Mouse (Mus musculus) gastrocnemius, postnatal 4 days (tissue): ENCODE data around the gene Clic6. TPM values are rescaled to one million over a fixed set of nuclear protein-coding genes. Genes with fewer than 3 reads are reported as not detected.
A peak's percentile ranks its signal among the peaks of the same experiment; 100 is the strongest.

ENCODE experiments used
- DNase-seq, 2 experiments: peaks; one replicate each; pipeline ENCODE4 v3.0.0; 2021 to 2022; ENCODE audit warnings: low spot score in 2 of 2, mixed read lengths in 2 of 2
- total RNA-seq, 2 experiments: library from RNA; stranded (reverse); gene quantifications; 2 replicates each; pipeline ENCODE4 v1.2.3; 2021

The Clic6 gene
- total RNA-seq, 2 experiments from 2014 or later = 0.20 to 0.23 TPM

DNA sequence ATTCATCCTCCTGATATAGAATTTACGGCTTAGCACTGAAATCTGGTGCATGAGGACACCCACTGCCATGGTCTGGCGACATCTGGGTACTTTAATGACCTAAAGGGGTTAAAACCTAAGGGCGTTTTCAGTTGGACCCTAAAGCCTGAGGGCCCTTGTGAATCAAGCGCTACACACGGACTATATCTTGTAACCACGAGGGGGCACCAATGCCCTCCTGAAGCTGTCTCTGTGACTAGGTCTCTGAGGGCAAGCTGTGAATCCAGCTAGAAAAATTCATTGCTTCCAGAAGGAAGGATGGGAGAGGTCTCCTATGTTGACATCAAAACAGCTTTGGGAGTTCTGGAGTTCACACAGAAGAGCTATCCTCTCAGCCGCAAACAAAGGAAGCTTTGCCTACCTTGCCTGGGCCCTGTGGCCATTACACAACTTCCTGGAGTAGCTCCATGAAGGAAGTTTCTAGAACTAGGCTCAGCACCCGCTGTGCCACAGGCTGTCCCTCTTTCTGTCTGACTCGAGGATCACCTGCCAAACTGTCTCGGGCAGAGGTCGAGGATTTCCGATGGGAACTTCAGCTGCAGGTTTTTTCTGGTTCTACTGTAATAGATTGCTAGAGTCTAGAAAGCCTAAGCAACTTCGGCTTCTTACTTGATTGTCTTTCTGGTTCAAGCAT is 34.4 kb downstream of the Clic6 start:
- no peak for DNase-seq

DNA sequence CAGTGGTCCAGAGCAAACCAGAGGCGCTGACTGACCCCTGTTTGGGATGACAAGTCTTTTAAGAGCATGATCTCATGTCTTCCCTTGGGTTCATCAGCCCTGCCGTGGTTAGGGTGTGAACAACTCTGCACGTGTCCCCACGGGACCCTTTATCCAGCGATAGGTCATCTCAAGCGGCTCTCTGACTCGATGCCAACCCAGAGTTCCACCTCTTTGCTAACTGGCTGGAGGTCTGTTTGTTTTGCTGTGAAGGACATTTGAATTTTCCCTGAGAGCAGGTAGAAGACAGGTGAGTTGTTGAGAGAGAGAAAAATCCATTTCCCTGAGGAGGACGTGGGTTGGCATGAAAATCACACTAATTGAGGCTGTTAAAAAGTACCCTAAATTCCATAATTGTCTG is 37.8 kb downstream of the Clic6 start:
- DNase-seq = no peak

DNA sequence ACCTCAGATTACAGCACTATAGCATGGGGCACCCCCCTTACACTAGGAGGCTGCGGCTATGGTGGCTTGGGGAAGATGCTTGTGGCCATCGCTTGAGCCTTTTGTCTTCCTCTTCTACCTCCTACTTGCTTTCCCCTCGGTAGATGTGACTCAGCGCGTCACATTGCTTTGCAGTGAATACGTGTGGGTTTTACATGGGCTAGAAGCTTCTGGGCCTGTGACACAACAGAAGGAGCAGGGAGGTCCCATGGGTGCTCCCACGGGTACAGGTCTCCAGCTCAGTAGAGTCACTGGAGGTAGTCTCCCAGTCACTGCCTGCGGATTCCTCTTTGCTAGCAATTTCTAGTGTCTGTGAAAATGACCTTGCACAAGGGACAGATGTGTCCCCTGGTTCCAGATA is 39.1 kb downstream of the Clic6 start:
- DNase-seq = no peak

DNA sequence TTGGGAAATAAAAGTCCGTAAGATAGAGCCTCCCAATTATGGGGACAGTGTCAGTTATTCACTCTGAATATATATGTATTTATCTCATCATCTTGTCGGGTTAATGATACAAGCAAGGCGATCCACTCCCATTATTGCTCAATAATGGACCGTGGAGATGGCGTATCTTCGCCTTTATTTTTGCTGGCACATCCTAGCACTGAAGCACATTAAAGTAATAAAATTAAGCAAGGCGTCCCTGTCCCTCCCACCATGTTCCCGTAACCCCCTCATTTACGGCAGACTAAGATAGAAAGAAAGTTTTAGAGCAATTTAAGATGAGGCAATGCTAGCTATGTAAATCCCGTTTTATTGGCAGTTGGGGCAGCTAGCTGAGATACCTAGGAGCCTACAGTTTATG is 40.4 kb downstream of the Clic6 start:
- DNase-seq = no peak

DNA sequence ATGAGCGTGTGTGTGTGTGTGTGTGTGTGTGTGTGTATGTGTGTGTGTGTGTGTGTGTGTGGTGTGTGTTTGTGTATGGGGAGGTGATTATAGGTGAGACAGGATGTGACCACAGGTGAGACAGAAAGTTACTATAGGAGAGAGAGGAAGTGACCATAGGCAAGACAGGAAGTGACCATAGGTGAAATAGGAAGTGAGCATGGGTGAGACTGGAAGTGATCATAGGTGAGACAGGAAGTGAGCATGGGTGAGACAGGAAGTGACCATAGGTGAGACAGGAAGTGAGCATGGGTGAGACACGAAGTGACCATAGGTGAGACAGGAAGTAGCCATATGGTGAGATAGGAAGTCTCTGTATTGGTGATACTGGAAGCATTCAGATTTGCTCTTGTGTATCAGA is 49.7 kb downstream of the Clic6 start:
- DNase-seq = no peak

DNA sequence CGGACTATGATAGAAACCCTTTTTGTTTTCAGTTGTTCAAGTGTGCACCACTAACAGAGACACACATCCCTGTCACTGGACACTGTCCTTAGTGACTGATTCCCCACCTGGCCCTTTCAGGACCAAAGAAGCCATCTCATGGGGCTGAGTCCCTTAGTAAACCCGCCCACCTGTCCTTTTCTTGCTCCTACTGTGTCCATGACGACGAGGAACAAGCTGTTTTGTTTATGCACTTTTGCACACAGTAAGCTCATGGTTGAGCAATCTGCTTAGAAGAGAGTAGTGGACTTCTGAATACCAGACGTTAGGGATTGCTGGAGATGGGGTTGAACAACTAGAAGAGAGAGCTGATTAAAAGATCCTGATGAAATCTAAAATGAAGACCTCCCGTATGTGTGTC is 52.8 kb downstream of the Clic6 start:
- no peak for DNase-seq

DNA sequence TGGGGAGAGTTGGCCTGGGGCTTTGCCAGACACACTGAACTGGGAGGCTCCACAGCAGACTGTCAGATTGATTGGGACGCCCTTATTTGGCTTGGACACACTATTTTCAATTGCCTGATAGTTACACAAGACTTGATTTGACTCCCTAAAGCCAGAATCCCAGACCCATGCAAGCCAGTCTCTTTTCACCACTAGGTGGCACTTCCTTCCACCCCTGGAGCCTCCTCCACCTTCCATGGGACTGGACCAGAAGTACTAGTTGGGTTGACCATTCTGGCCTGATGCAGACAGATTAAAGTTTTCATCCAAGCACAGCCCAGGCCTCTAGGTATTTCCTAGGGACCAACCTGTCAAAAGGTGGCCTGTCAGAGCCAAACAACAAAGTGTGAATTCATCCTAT is 58.7 kb downstream of the Clic6 start:
- no peak for DNase-seq

DNA sequence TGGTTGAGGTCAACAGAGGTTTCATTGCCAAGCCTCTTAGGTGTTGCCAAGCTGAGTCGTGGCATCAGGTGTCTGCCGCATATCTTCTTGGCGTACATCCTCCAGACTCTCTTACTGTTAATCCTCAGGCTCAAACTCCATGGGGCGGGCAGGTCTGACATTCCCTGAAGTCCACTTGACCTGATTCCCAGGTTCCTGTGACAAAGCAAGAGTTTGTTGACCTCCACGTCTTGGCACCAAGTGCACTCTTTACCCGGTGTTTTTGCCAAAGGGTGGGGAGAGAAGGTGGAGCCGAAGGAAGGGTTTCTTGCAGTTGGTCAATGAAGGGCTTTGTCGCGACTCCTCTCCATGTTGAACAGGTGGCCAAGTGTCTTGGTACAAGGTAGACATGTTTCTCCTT is 63.1 kb downstream of the Clic6 start:
- DNase-seq = no peak

DNA sequence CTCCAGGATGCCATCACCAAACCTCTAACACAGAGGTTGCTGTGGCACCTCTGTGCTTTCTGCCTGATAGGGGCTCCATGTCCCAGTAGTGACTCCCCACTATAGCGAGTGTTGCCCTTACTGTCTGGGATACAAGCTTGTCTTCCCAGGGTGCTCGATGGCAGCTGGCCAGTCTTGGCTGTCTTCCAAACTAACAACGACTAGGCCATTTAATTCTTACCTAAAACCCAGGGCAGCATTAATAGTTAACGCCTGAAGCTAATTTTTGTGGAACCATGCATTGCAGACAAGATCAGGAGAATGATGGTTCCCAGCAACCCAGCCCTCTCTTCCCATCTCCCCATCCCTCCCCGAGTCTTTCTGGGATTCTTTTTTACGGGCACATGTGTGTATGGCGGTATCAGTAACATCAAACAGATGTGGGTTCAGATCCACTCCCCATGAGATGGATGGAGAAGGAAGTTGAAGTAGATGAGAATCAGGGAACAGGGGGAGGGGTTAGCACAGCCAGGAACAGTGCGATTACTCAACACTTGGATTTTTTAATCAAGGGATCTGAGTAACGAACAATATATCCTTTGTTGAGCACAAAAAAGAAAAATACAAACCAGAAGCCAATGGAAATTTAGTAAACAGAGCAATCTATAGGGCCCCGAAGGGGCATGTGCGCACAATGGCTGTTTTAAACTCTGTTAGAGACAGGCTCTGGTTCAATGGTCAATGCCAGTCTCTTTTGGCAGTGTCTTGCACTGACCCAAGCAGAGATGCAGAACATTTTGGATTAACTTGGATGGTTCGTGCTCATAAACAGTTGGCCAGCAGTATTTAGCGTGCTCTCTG is 66.0 kb downstream of the Clic6 start:
- DNase-seq = no peak

DNA sequence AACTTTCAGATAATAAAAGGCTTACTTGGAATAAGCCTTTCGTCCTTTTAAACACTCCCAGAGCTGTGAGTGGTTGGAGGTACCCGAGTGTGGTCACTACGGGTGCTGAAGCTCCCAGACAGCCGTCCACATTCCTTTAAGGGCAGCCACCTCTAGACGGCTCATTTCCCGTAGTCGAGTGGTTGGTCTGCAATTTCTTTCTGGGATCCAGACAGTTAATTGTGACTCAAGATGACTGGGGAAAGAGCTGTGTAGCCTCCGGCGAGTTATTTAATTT is 66.5 kb downstream of the Clic6 start:
- no peak for DNase-seq

DNA sequence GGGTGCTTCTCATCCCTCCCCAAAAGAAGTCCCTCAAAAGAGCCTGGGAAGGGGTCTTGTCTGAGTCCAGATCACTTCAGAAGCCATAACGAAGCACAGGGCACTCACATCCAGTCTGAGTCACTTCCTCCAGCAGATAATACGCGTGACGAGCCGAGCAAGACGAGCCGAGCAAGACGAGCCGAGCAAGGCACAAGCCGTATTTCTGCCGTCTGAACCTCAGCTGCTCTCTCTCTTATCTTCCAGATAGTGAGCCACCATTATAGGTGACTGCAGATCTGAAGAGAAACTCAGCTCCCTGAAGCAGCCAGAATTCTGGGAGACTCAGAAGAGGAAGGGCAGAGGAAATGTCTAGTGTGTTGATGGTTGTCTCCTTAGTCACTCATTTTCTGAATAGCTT is 67.3 kb downstream of the Clic6 start:
- no peak for DNase-seq

DNA sequence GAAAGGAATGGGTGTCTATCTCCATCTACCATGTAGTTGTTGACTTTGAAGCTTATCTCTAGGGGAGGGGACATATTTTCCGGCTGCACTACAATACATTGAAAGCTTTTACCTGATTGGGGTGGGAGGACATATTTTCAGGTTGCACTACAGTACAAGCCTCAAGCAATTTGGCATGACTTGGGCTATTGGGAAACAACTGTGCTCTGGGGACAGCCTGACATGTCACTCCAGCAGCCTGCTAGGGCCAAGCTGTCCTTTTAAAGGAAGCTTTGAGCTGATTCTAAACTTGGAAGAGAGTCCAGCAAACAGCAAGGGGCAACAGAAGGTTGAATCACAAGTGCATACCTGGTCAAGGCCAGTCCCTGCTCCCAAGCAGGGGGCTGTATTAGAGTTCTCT is 69.5 kb downstream of the Clic6 start:
- DNase-seq = no peak

DNA sequence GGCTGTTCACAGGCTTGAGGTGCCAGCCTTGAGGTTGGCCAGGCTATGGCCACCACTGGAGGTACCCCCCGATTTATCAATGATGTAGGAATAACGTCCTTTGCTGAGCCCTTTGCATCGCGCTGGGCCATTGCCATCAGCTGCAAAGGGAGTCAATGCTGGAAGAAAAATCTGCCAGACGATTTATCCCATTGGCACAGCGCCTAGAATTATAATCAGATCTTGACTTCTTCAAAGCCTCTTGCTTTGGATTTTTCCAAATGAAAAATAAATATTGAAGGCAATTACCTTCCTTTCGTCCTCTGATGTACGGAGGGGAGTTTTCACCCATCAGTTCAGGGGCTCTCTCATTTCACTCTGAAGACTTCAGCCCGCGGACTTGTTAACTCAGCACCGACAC is 79.8 kb downstream of the Clic6 start:
- no peak for DNase-seq

DNA sequence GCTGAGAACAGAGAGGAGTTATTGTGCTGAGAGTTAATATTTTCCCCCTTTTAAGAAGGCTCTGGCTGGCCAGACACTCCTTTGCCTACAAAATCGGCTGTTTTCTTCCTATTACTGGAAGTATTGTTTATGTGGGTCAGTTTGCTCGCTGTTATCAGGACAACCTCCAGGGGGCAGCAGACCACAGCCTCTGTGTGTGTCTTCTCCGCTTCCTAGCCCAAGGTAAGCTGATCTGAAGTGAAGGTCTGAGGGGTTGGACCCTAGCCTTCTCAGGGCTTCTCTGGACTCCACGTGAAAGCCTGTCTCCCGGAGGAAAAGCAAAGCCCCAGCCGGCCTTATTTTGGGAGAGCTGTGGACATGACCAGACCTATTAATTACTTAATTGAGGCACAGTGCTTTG is 80.2 kb downstream of the Clic6 start:
- peak; percentile 73 to 82 for DNase-seq

DNA sequence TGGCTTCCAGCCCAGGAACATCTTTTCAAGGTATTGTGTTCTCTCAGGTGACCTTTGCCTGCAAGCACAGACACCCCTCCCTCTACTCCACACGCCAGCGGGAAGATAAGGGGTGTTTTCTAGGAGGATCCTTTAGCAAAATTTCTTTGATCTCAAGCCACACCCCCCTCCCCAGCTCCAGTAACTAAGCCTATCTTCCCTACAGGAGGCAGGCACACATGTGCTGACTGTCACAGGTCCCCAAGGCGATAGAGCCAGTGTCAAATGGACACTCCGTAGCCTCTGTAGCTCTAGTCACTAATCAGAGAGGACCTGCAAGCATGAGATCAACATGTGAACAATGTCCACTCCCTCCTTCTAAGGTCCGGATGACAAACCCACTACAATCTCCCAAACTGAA is 80.6 kb downstream of the Clic6 start:
- no peak for DNase-seq

DNA sequence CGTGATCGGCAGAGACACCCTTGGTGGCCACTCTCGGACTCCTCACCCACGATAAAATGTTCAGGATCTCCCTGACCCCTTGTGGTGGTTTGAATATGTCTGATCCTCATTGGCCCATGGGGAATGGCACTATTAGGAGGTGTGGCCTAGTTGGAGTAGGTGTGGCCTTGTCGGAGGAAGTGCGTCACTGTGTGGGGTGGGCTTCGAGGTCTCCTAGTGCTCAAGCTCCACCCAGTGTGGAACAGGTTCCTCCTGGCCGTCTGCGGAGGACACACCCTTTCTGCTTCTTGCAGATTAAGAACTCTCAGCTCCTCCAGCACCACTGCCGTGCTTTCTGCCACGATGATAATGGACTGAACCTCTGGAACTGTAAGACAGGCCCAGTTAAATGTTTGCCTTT is 85.7 kb downstream of the Clic6 start:
- no peak for DNase-seq

DNA sequence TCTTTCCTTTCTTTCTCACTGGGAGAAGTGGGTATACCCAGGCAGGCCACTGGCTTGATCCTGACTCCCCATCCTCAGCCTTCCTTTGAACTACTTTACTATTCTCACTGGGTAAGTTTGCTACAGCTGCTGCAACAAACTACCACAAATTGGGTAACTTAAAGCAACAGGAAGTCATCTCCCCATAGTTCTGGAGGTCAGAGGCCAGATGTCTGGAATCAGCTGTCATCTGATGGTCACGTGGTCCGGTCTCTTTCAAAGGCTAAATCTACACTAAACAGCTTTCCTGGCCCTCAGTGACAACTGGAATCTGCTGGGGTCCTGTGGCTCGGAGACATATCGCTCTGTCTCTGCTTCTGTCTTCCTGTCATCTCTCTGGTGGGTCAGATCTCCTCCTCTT is 87.7 kb downstream of the Clic6 start:
- DNase-seq = no peak

DNA sequence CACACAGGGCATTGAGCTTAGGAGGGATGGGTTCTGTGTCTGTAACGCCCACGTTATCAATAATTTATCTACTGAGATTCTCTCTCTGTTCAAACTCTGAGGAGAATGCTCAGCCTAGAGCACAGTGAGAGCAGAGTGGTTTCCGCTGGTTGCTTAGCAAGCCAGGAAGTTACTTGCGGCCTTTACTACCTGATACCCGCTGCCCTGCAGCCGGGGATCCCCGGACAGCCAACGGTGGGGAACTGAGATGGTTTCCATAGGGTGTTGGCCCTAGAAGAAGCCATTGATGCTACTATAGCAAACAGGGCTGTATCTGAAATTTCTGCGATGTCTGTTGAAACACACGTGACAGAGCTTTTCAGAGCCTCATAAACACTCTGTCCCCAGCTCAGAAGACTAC is 90.3 kb downstream of the Clic6 start:
- no peak for DNase-seq

DNA sequence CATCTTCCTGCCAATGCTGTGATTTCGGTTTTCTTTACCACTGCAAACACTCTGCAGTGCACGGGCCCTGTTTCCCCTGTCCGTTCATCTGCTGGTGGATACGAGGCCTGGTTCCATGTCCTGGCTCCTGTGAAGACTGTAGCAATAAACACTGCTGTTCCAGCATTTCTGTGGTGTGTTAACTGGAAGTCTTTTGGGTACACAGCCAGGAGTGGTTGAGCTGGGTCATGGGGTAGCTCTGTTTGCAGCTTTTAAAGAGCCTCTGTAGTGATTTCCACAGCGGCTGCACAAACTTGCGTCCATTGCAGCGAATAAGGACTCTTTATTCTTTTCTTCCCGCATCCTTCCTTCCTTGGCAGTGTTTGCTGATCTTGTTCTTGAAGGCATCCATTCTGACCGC is 91.8 kb downstream of the Clic6 start:
- DNase-seq = no peak

DNA sequence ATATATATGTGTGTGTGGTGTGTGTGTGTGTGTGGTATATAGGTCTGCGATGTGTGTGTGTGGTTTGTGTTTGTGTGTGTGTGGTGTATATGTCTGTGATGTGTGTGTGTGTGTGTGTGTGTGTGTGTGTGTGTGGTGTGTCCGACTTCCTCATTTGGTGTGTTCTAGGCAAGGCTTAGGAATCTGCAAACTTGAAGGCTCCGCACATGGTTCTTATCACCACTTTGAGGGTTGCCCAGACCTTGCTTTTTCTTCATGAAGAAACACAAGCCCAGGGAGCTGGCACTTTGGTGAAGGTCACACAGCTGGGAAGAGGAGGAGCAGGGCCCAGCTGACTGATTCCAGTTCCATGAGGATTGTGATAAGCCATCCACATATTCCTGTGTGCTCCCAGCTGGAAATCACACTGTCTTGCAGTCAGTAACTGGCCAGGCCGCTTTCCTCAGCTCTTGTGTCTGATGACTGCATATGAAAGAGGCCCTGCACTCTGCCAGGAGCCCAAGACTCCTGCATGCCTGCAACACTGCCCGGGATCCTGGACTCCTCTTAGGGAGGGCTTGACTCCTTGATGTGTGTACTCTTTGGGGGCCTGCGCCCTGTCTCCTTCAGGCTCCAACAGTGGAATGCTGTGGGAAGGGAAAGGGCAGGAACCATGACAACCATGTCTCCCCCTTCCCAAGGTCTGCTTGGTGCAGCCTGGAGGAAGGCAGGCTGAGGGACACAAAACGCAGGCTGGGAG is 93.5 kb downstream of the Clic6 start:
- no peak for DNase-seq

DNA sequence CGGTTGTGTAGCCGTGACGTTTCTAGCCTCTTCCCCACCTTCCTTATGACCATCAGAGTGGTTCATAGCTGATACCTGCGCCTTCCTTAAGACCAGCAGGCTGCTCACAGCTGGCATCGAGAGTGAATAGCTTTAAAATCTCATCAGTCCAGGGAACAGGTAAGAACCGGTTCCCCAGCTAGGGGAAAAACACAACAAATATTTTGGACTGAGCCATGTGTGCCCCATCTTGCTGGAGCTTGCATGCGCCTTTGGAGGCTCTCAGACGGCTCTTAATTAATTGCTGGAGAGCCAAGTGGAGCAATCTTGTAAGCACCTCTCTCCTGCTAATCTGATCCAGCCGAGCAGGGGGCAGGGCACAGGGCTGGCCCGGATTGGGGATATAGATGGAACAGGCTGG is 95.4 kb downstream of the Clic6 start:
- DNase-seq = no peak

DNA sequence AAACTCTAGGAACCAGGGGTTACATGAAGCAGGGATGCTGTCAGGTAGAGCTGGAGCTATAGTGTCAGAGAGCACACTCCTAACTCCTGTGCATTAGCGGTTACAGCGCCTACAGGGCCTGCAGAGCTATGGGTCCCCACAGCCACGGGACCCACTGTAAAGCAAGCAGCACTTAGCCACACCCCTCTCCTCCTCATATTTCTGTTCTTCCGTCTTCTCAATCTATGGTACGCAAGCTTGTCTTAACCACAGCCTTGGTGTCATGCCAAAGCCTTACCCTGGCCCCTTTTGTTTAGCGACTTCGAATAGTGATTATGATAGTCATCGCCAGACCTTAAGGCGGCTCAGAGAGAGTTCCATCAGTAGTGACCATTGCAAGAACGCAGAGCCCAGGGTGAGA is 96.2 kb downstream of the Clic6 start:
- no peak for DNase-seq

DNA sequence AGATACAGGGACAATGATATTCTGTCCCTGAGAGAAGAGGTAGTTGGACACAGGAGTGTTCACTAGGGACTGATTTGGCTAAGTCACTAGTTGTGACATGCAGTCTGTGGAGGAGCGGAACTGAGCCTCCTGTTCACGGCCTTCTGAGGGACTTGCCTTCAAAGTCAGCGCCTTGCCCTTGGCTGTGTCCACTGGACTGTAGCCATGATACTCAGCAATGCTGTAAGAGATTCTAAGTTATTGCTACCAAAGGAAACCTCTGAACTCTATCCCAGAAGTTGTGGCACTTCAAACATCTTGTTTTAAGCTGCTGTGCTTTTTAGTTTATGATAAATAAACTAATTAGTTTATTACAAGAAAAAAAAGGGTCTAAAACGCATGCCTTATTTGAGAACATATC is 102.3 kb downstream of the Clic6 start:
- DNase-seq = no peak
